Mouse (Mus musculus) cerebellum, adult 9-11 months (tissue): ENCODE results near the gene Sycp2l.

ENCODE experiments used
- DNase-seq: peaks from one replicate; pipeline ENCODE4 v3.0.0; 2022

Gene Sycp2l

GRCm38 (mm10) chr13:41113940-41114339 is at the start of gene Sycp2l:
Gene Sycp2l, plus strand, starts transcription at chr13:41114307.
- DNase-seq, result no peak

GRCm38 (mm10) chr13:41067618-41068017 is 46.5 kb upstream of the Sycp2l start:
- DNase-seq, result no peak

- no peak for DNase-seq
Measured at GRCm38 (mm10) chr13:41071617-41072016, 42.5 kb upstream of the Sycp2l start.

- DNase-seq, result no peak
Measured at GRCm38 (mm10) chr13:41073819-41074218, 40.3 kb upstream of the Sycp2l start.

GRCm38 (mm10) chr13:41077921-41078320 is 36.2 kb upstream of the Sycp2l start:
- no peak for DNase-seq

- DNase-seq, result no peak
Measured at GRCm38 (mm10) chr13:41078690-41079420, 35.3 kb upstream of the Sycp2l start.

- DNase-seq, result peak; percentile 18
Measured at GRCm38 (mm10) chr13:41079421-41079780, 34.7 kb upstream of the Sycp2l start, which contains the start of gene Mak. Gene Mak, minus strand, starts transcription at chr13:41079706.

- no peak for DNase-seq
Measured at GRCm38 (mm10) chr13:41079859-41080258, 34.2 kb upstream of the Sycp2l start.

GRCm38 (mm10) chr13:41080700-41081099 is 33.4 kb upstream of the Sycp2l start:
- no peak for DNase-seq

- no peak for DNase-seq
Measured at GRCm38 (mm10) chr13:41084521-41084920, 29.6 kb upstream of the Sycp2l start.

GRCm38 (mm10) chr13:41085140-41085539 is 29.0 kb upstream of the Sycp2l start:
- no peak for DNase-seq

- no peak for DNase-seq
Measured at GRCm38 (mm10) chr13:41088746-41089145, 25.4 kb upstream of the Sycp2l start.

- DNase-seq, result no peak
Measured at GRCm38 (mm10) chr13:41091271-41091670, 22.8 kb upstream of the Sycp2l start.

GRCm38 (mm10) chr13:41094160-41094559 is 19.9 kb upstream of the Sycp2l start:
- no peak for DNase-seq

GRCm38 (mm10) chr13:41097324-41098058 is 16.6 kb upstream of the Sycp2l start:
- DNase-seq, result no peak

- no peak for DNase-seq
Measured at GRCm38 (mm10) chr13:41098325-41098724, 15.8 kb upstream of the Sycp2l start.

GRCm38 (mm10) chr13:41100031-41100430 is 14.1 kb upstream of the Sycp2l start:
- no peak for DNase-seq

GRCm38 (mm10) chr13:41103841-41104525 is 10.1 kb upstream of the Sycp2l start:
- DNase-seq, result no peak

- DNase-seq, result no peak
Measured at GRCm38 (mm10) chr13:41105541-41105940, 8.6 kb upstream of the Sycp2l start.

- DNase-seq, result no peak
Measured at GRCm38 (mm10) chr13:41110935-41111334, 3.2 kb upstream of the Sycp2l start, which contains the start of gene Gcm2. Gene Gcm2, minus strand, starts transcription at chr13:41111035.

- no peak for DNase-seq
Measured at GRCm38 (mm10) chr13:41119152-41119945, 5.2 kb downstream of the Sycp2l start.

GRCm38 (mm10) chr13:41123666-41124225 is 9.6 kb downstream of the Sycp2l start:
- DNase-seq, result no peak
